Mouse (Mus musculus) ES-Bruce4 (cell line): ENCODE results near the gene Mtg1.

Source experiments
- CTCF ChIP-seq: IDR thresholded peaks from one replicate; pipeline ENCODE4 v1.8.1; 2011; ENCODE audit warnings: low read depth, low read length
- EP300 ChIP-seq: IDR thresholded peaks from 2 replicates; pipeline ENCODE4 v1.6.1; 2011; ENCODE audit warnings: low read depth, low read length; ENCODE audit not compliant: insufficient read depth
- POLR2A ChIP-seq: IDR thresholded peaks from one replicate; pipeline ENCODE4 v1.8.1; 2011; ENCODE audit warnings: low read length; ENCODE audit not compliant: insufficient read depth

- no peak for TF ChIP-seq POLR2A
- no peak for TF ChIP-seq CTCF
- TF ChIP-seq EP300 = no peak
Measured at GRCm38 (mm10) chr7:140194031-140194430, 56.7 kb downstream of the Mtg1 start.
